Comparison of ENCODE assay signal across 17 mouse cellular contexts in genomic region chr11:61142941-61143530, GRCm38 (mm10). TPM values are rescaled to one million over a fixed set of nuclear protein-coding genes. Genes with fewer than 3 reads are reported as not detected.
A peak's percentile ranks its signal among the peaks of the same experiment; 100 is the strongest.
DNase-seq lines count a peak whose midpoint lies in the region; ATAC-seq and TF ChIP-seq lines count a peak whose summit lies in the region.
"Had no signal": no experiment of that assay in that cellular context is flagged by ENCODE, and none has a peak within 500 bp of the region (broad histone marks: within the 10 kb centered on the region; RNA-seq: fewer than 3 reads in every experiment).

No protein-coding gene starts in this region.

- WGBS in liver, embryonic 11.5 days: 41% methylated on average over 6 of the region's 6 CpGs
- WGBS in lung, embryonic 14.5 days: 60% methylated on average over 6 of the region's 6 CpGs
- 84% methylated on average over 6 of the region's 6 CpGs for WGBS in hindbrain, postnatal 0 days

- H3K9me3 ChIP-seq in liver, embryonic 11.5 days (ENCODE audit: control insufficient read depth, low read length): no peaks in the 10 kb centered on the region
- no peaks in the 10 kb centered on the region for H3K9me3 ChIP-seq in lung, embryonic 14.5 days (ENCODE audit: low read depth, low read length)
- H3K9me3 ChIP-seq in hindbrain, postnatal 0 days (ENCODE audit: low read length): no peaks in the 10 kb centered on the region
- H3K9me3 ChIP-seq: embryonic facial prominence, embryonic 10.5 days; forebrain, embryonic 10.5 days; midbrain, embryonic 10.5 days; neural tube, embryonic 12.5 days had no signal

- H3K4me2 ChIP-seq in liver, embryonic 11.5 days: peak overlapping the region; percentile 60
- peak overlapping the region; percentile 8; the same call in 1 of the 2 replicates for H3K4me2 ChIP-seq in lung, embryonic 14.5 days
- no peak overlapping the region for H3K4me2 ChIP-seq in hindbrain, postnatal 0 days (ENCODE audit: low read depth, low read length)
- H3K4me2 ChIP-seq: hindbrain, embryonic 14.5 days; neural tube, embryonic 12.5 days had no signal

- peaks cover 19% of the 10 kb centered on the region for H3K4me1 ChIP-seq in liver, embryonic 11.5 days (replicated peaks; ENCODE audit: control insufficient read depth, insufficient read depth, low read length)
- peaks cover 19% of the 10 kb centered on the region for H3K4me1 ChIP-seq in bone marrow macrophage, adult 2 months (ENCODE audit: control insufficient read depth, insufficient read depth, low read length)
- no peaks in the 10 kb centered on the region for H3K4me1 ChIP-seq in lung, embryonic 14.5 days (ENCODE audit: insufficient read depth)
- H3K4me1 ChIP-seq in hindbrain, postnatal 0 days (ENCODE audit: insufficient read depth, low read length): 0 out of 2 replicates have a peak, but pooled peaks cover 9% of the 10 kb centered on the region
- H3K4me1 ChIP-seq: neural tube, embryonic 12.5 days had no signal

- intact Hi-C loops in left cerebral cortex, postnatal 25 days (cut with DNase I): no loop called here

- DNase-seq in liver, embryonic 11.5 days (ENCODE audit: low spot score): no peak
- DNase-seq in liver: no peak
- DNase-seq in lung, embryonic 14.5 days: no peak
- DNase-seq in left cerebral cortex, postnatal 25 days (ENCODE audit: low spot score in 2 of 2): no peak
- DNase-seq in adrenal gland, postnatal 14 days: no peak
- no peak for DNase-seq in hindbrain, postnatal 0 days (ENCODE audit: low spot score)
- DNase-seq: adrenal gland, adult 2 months; cerebellum, adult 11-12 months; gastrocnemius, postnatal 14 days had no signal

- peak overlapping the region; percentile 48 for H3K27ac ChIP-seq in liver, embryonic 11.5 days (ENCODE audit: low read depth, low read length)
- peak overlapping the region; percentile 88 for H3K27ac ChIP-seq in bone marrow macrophage, adult 2 months (ENCODE audit: insufficient read depth, low read depth, low read length)
- H3K27ac ChIP-seq in lung, embryonic 14.5 days (ENCODE audit: low read depth): no peak overlapping the region
- H3K27ac ChIP-seq in hindbrain, postnatal 0 days: no peak overlapping the region
- H3K27ac ChIP-seq: embryonic facial prominence, embryonic 10.5 days; forebrain, embryonic 10.5 days; hindbrain, embryonic 14.5 days; kidney, postnatal 0 days; midbrain, embryonic 10.5 days; neural tube, embryonic 12.5 days had no signal

- ATAC-seq in liver, embryonic 11.5 days (replicated peaks; ENCODE audit: low FRiP score): no peak
- ATAC-seq in lung, embryonic 14.5 days (ENCODE audit: insufficient read depth): no peak
- ATAC-seq in megakaryocyte-erythroid progenitor cell, adult 5-6 weeks (replicated peaks; ENCODE audit: low FRiP score, low TSS enrichment, poor library complexity, severe bottlenecking): peak; percentile 33; the same call in 1 of the 2 replicates
- ATAC-seq in hindbrain, postnatal 0 days: no peak

- no peak for TF ChIP-seq CTCF in bone marrow macrophage, adult 2 months (IDR thresholded peaks at IDR 0.05; ENCODE audit: low read depth, low read length)
- no peak for TF ChIP-seq CTCF in lung, embryonic 14.5 days (IDR thresholded peaks at IDR 0.05; ENCODE audit: low read depth)
- no peak for TF ChIP-seq CTCF in hindbrain, postnatal 0 days (IDR thresholded peaks at IDR 0.05; ENCODE audit: low read depth)

- no peaks in the 10 kb centered on the region for H3K36me3 ChIP-seq in liver, embryonic 11.5 days (ENCODE audit: control insufficient read depth, insufficient read depth, low read length)
- H3K36me3 ChIP-seq in lung, embryonic 14.5 days (ENCODE audit: insufficient read depth): no peaks in the 10 kb centered on the region
- no peaks in the 10 kb centered on the region for H3K36me3 ChIP-seq in hindbrain, postnatal 0 days (ENCODE audit: insufficient read depth, low read length)
- H3K36me3 ChIP-seq: embryonic facial prominence, embryonic 10.5 days; forebrain, embryonic 10.5 days; midbrain, embryonic 10.5 days; neural tube, embryonic 12.5 days had no signal

- peaks cover 10% of the 10 kb centered on the region for H3K27me3 ChIP-seq in liver, embryonic 11.5 days (replicated peaks; ENCODE audit: control insufficient read depth, insufficient read depth, low read length)
- H3K27me3 ChIP-seq in lung, embryonic 14.5 days (ENCODE audit: insufficient read depth, low read length): peaks cover 8% of the 10 kb centered on the region
- no peaks in the 10 kb centered on the region for H3K27me3 ChIP-seq in hindbrain, postnatal 0 days (ENCODE audit: insufficient read depth, low read length)

- no peak for TF ChIP-seq POLR2A in bone marrow macrophage, adult 2 months (IDR thresholded peaks at IDR 0.05; ENCODE audit: borderline replicate concordance, low read depth, low read length)

- peak overlapping the region; percentile 51 for H3K9ac ChIP-seq in liver, embryonic 11.5 days (ENCODE audit: low read depth, low read length)
- H3K9ac ChIP-seq in lung, embryonic 14.5 days: no peak overlapping the region
- no peak overlapping the region for H3K9ac ChIP-seq in hindbrain, postnatal 0 days (replicated peaks; ENCODE audit: low read length)
- H3K9ac ChIP-seq: hindbrain, embryonic 14.5 days; neural tube, embryonic 12.5 days had no signal

- H3K4me3 ChIP-seq in liver, embryonic 11.5 days (ENCODE audit: low read depth, low read length): peak overlapping the region; percentile 31
- H3K4me3 ChIP-seq in bone marrow macrophage, adult 2 months (ENCODE audit: insufficient read depth, low read length): peak overlapping the region; percentile 77
- 0 out of 2 replicates have a peak overlapping the region, but pooled peaks have one; percentile 3 for H3K4me3 ChIP-seq in lung, embryonic 14.5 days (ENCODE audit: low read depth, low read length)
- no peak overlapping the region for H3K4me3 ChIP-seq in hindbrain, postnatal 0 days (ENCODE audit: low read length)
- H3K4me3 ChIP-seq: embryonic facial prominence, embryonic 10.5 days; forebrain, embryonic 10.5 days; midbrain, embryonic 10.5 days; neural tube, embryonic 12.5 days had no signal

RNA-seq across cellular contexts. Expression of gene Tnfrsf13b, which starts 16.5 kb away (rescaled TPM):
- 5.9 and 6.2 TPM in 2 replicates for polyA plus RNA-seq in liver, embryonic 11.5 days (2014; fragmentation: Nextera tagmentation; extraction: Ambion mirVana)
- polyA plus RNA-seq in bone marrow macrophage, adult 2 months (2012; ENCODE audit: insufficient read depth, insufficient read length, missing spikeins): 42.2 and 43.2 TPM in 2 replicates
- 2.3 and 2.4 TPM in 2 replicates for polyA plus RNA-seq in lung, embryonic 14.5 days (2014; fragmentation: Nextera tagmentation; extraction: Ambion mirVana)
- 2.3 TPM in 2 replicates for total RNA-seq in megakaryocyte-erythroid progenitor cell, adult 5-6 weeks (2014; fragmentation: Nextera tagmentation)
- 12.5 and 15.5 TPM in 2 replicates for total RNA-seq in megakaryocyte-erythroid progenitor cell, adult 5-6 weeks (2017)
- total RNA-seq in left cerebral cortex, postnatal 25 days (2021): 1 to 10 TPM; 1.4 to 1.8 TPM
- 0.85 and 3.9 TPM in 2 replicates for total RNA-seq in adrenal gland, postnatal 14 days (2021)
- 2.7 and 7.0 TPM in 2 replicates for total RNA-seq in hindbrain, postnatal 0 days (2014; rRNA removed)
- polyA plus RNA-seq in hindbrain, postnatal 0 days (2015; fragmentation: Nextera tagmentation; extraction: Ambion mirVana): 1.1 and 1.5 TPM in 2 replicates

RNA-seq across cellular contexts. Expression of gene Usp22, which starts 31.8 kb away (rescaled TPM):
- 60.1 and 69.7 TPM in 2 replicates for polyA plus RNA-seq in liver, embryonic 11.5 days (2014; fragmentation: Nextera tagmentation; extraction: Ambion mirVana)
- polyA plus RNA-seq in bone marrow macrophage, adult 2 months (2012; ENCODE audit: insufficient read depth, insufficient read length, missing spikeins): 23.5 and 28.1 TPM in 2 replicates
- 163 and 167 TPM in 2 replicates for polyA plus RNA-seq in lung, embryonic 14.5 days (2014; fragmentation: Nextera tagmentation; extraction: Ambion mirVana)
- total RNA-seq in megakaryocyte-erythroid progenitor cell, adult 5-6 weeks (2014; fragmentation: Nextera tagmentation): 19.8 and 20.3 TPM in 2 replicates
- 23.9 and 24.0 TPM in 2 replicates for total RNA-seq in megakaryocyte-erythroid progenitor cell, adult 5-6 weeks (2017)
- 100 to 1,000 TPM; 202 to 220 TPM for total RNA-seq in left cerebral cortex, postnatal 25 days (2021)
- total RNA-seq in adrenal gland, postnatal 14 days (2021): 53.0 and 58.2 TPM in 2 replicates
- 526 and 577 TPM in 2 replicates for total RNA-seq in hindbrain, postnatal 0 days (2014; rRNA removed)
- 251 and 278 TPM in 2 replicates for polyA plus RNA-seq in hindbrain, postnatal 0 days (2015; fragmentation: Nextera tagmentation; extraction: Ambion mirVana)

Comparison
In these comparisons a context has a peak if more than half of its experiments do, and no peak if none do; other contexts are left out.
1. H3K27ac ChIP-seq: peak in liver, embryonic 11.5 days (single experiment) and bone marrow macrophage, adult 2 months (single experiment); none in lung, embryonic 14.5 days (single experiment) and hindbrain, postnatal 0 days (single experiment).